Mouse (Mus musculus) erythroblast, embryonic 14.5 days (primary cell): Measurements from ENCODE around the gene Fam69a.

Experiments used
- GATA1 ChIP-seq: IDR thresholded peaks from 2 replicates; pipeline ENCODE4 v1.6.1; 2012; ENCODE audit warnings: low read length, inconsistent platforms, mixed read lengths
- TAL1 ChIP-seq: IDR thresholded peaks from 3 replicates; pipeline ENCODE4 v1.6.1; 2012; ENCODE audit warnings: low read length, inconsistent platforms, mixed read lengths

GRCm38 (mm10) chr5:107911012-107911411 lies 75.9 kb downstream of the Fam69a start:
- TF ChIP-seq TAL1 (no peak), GATA1 (no peak)
